Mouse (Mus musculus) megakaryocyte progenitor cell, adult 5-6 weeks (primary cell): ENCODE results near the gene Them4. TPM values are rescaled to one million over a fixed set of nuclear protein-coding genes. Genes with fewer than 3 reads are reported as not detected.

Source experiments
- ATAC-seq: replicated peaks from 2 replicates; pipeline ENCODE4 v1.8.0; 2016; ENCODE audit warnings: mild to moderate bottlenecking, moderate TSS enrichment, inconsistent platforms; ENCODE audit not compliant: poor library complexity
- total RNA-seq, 2 experiments: library from RNA; stranded (forward) in 1 of 2; stranded (reverse) in 1 of 2; fragments of 157-497, 149-512 nt in 1 of 2; fragments of 200-1000 nt in 1 of 2; gene quantifications; 2 replicates each; pipeline versions ENCODE4 v1.2.3 to v1.2.4; 2015 to 2017

Gene Them4
- total RNA-seq, 2 experiments from 2014 or later, result 3.6 to 5.6 TPM

- ATAC-seq, result no peak
These were observed 57.6 kb downstream of the Them4 start for GRCm38 (mm10) chr3:94367511-94367910.

DNA sequence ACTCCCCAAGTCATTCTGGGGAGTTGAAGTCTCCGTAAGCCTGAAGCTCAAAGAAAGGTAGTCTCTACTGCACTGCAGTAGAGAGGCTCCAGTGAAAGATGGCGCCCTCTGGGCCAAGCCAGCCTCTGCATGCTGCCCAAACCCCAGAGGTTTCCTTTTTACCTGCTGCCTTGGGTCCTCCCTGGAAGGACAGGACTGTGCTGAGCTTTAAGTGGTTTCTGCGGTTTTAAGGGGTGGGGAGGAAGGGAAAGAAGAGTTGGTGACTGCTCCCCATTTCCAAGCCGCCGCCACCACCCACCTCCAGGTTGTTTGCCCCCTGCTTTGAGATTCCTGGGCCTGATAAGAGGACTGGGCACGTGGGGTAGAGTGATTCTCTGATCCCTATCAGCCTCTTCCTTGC, 58.7 kb downstream of the Them4 start:
- ATAC-seq, result no peak

- ATAC-seq, result peak; percentile 33
These were observed 59.8 kb downstream of the Them4 start for GRCm38 (mm10) chr3:94369709-94370108.

DNA sequence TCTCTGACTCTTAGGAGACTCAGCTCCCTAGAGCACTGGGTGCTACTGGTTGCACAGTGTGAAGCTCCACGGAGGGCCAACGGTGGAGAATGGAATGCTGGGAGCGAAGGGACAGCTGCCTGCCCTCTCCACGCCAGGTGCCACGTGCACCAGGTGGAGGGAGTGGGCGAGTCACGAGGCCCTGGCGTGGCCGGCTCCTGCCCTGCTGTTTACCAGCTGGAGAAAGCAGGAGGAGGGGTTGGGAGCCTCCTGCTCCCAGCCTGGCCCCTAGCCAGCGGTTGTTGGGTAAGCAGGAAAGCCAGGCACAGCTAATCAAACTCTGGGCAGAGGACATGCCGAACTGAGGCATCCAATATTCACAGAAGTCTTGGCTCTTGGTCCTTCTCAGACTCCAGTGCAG, 61.7 kb downstream of the Them4 start:
- no peak for ATAC-seq

GRCm38 (mm10) chr3:94372038-94372437, 62.1 kb downstream of the Them4 start:
- no peak for ATAC-seq

GRCm38 (mm10) chr3:94372641-94373040, 62.8 kb downstream of the Them4 start, which contains the start of gene Rorc:
Rorc (plus strand) TSS chr3:94372794.
- no peak for ATAC-seq

- ATAC-seq, result no peak
These were observed 63.2 kb downstream of the Them4 start for GRCm38 (mm10) chr3:94373090-94373489.

DNA sequence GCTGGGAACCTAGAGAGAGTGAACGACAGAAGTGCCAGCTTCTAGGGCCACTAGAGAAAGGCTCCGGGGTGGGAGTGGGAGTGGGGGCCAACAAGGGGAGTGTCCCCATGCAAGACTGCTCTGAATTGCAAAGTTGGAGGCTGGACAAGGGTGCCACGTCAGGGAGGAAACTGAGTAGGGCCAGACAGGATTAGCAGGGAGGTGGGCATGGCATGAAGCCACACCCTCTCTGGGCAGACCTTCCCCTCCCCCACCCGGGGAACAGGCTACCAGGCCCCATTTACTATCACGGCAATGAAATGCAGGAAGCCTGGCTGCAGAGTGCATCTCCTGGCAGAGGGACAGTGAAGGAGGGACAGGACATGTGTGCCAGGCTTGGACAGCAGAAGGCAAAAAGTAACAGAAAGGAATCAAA, 63.7 kb downstream of the Them4 start:
- ATAC-seq, result no peak

- ATAC-seq, result no peak
These were observed 64.7 kb downstream of the Them4 start for GRCm38 (mm10) chr3:94374636-94375035.

DNA sequence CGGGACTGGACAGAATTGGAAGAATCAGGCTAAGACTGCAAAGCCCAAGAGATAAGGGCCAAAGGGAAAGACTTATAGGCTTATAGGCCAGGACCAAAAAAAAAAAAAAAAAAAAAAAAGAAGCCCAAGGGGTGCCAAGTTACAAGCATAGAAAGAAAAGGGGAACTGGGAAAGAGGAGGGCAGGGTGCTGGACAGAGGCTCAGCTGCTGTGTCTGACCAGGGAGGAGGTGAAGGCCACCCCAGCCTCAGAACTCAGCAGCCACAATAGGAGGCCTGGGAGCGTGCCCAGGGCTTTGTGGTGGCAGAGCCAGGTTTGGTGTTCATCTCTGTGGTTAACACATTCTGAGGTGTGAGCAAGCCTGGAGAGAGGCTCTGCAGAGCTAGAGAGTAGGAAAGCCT, 65.3 kb downstream of the Them4 start:
- ATAC-seq, result peak; percentile 68

DNA sequence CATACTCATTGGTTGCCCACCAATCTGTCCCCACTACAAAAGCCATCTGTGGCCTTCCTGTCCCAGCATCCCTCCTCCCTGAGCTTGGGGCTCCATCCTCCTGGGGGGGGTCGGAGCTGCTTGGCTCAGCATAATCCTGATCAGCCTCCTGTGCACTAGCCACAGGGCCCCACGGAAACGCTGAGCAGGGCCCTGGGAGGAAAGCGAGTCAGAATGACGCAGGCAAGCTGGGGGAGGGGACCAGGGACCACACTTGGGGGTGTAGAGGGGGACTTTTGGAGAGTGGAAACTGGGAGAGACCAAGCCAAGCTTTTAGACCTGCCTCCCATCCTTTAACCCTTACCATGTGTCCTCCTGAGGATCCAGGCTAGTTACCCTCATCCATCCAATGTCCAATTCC, 66.0 kb downstream of the Them4 start:
- ATAC-seq, result no peak

DNA sequence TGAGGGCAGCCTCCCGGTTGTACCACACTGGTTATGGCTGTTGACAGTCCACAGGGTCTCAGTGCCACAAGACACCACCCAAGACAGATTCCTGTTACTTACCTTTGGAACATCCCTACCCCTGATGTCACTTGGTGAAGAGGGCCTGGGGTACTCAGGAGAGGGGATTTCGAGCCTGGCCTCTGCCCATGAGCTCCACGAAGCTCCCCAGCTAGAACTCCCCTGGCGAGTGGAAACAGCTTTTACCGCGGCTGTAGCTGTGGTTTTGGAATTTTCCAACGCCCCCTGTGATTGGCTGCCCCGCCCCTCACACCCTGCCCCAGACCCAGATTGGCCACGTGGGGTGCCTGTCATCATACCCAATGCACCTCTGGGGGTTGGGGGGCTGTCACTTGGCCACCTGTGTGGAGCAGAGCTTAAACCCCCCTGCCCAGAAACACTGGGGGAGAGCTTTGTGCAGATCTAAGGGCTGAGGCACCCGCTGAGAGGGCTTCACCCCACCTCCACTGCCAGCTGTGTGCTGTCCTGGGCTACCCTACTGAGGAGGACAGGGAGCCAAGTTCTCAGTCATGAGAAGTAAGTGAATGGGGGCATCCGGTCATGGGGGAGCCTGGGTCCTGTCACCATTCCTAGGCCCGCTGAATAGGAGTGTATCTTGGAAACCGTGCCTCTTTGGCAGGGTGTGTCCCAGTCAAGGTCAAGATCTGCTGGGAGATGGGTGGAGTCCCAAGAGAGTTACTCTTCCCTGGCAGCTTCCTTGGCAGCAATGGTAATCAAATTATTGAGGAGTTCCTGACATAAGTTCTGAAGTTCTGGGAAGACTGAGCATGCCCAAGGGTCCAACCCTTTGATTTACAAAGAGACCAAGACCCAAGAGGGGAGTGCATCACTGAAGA, 67.4 kb downstream of the Them4 start:
- ATAC-seq, result no peak

GRCm38 (mm10) chr3:94379831-94380510, 70.1 kb downstream of the Them4 start:
- ATAC-seq, result no peak

Other genes starting within 250 kb of the Them4 start
- gene Gm10697, start 237.4 kb upstream of the Them4 start, total RNA-seq (2015), result not detected in 2 replicates
- gene Gm10697, start 237.4 kb upstream of the Them4 start, total RNA-seq (2017), result not detected in 2 replicates
- gene Gm10696, start 131.9 kb upstream of the Them4 start, total RNA-seq (2015), result not detected in 2 replicates
- 0.29 TPM in 1 of 2 replicates, not detected in the other for gene Gm10696, start 131.9 kb upstream of the Them4 start, total RNA-seq (2017)
- gene Gm5286, start 113.4 kb upstream of the Them4 start, total RNA-seq (2015), result not detected in 2 replicates
- not detected in 2 replicates for gene Gm5286, start 113.4 kb upstream of the Them4 start, total RNA-seq (2017)
- gene Gm4778, start 46.1 kb upstream of the Them4 start, total RNA-seq (2015), result not detected in 2 replicates
- not detected in 2 replicates for gene Gm4778, start 46.1 kb upstream of the Them4 start, total RNA-seq (2017)
- not detected in 2 replicates for gene Them5, start 32.0 kb downstream of the Them4 start, total RNA-seq (2015)
- gene Them5, start 32.0 kb downstream of the Them4 start, total RNA-seq (2017), result not detected in 2 replicates
- not detected in 2 replicates for gene C2cd4d, start 52.3 kb downstream of the Them4 start, total RNA-seq (2015)
- not detected in 2 replicates for gene C2cd4d, start 52.3 kb downstream of the Them4 start, total RNA-seq (2017)
- gene Rorc, start 62.7 kb downstream of the Them4 start, total RNA-seq (2015), result 0.05 and 0.15 TPM in 2 replicates
- gene Rorc, start 62.7 kb downstream of the Them4 start, total RNA-seq (2017), result 0.44 TPM in 1 of 2 replicates, not detected in the other
- not detected in 2 replicates for gene Lingo4, start 88.4 kb downstream of the Them4 start, total RNA-seq (2015)
- gene Lingo4, start 88.4 kb downstream of the Them4 start, total RNA-seq (2017), result not detected in 2 replicates
- gene Tdrkh, start 103.2 kb downstream of the Them4 start, total RNA-seq (2015), result 12.7 and 13.2 TPM in 2 replicates
- 3.9 and 5.5 TPM in 2 replicates for gene Tdrkh, start 103.2 kb downstream of the Them4 start, total RNA-seq (2017)
- gene Mrpl9, start 133.2 kb downstream of the Them4 start, total RNA-seq (2015), result 46.9 and 53.0 TPM in 2 replicates
- 53.3 and 54.6 TPM in 2 replicates for gene Mrpl9, start 133.2 kb downstream of the Them4 start, total RNA-seq (2017)
- gene Oaz3, start 133.8 kb downstream of the Them4 start, total RNA-seq (2015), result 0.46 TPM in 1 of 2 replicates, not detected in the other
- gene Oaz3, start 133.8 kb downstream of the Them4 start, total RNA-seq (2017), result not detected in 2 replicates
- not detected in 2 replicates for gene Celf3, start 168.2 kb downstream of the Them4 start, total RNA-seq (2015)
- 0.08 TPM in 1 of 2 replicates, not detected in the other for gene Celf3, start 168.2 kb downstream of the Them4 start, total RNA-seq (2017)
- gene Riiad1, start 170.3 kb downstream of the Them4 start, total RNA-seq (2015), result 1.1 and 1.4 TPM in 2 replicates
- not detected in 2 replicates for gene Riiad1, start 170.3 kb downstream of the Them4 start, total RNA-seq (2017)